Mouse (Mus musculus) MEL (cell line): ENCODE measurements around the gene Actl11. TPM values are rescaled to one million over a fixed set of nuclear protein-coding genes. Genes with fewer than 3 reads are reported as not detected.

ENCODE experiments used
- DNase-seq: peaks from one replicate; pipeline ENCODE4 v3.0.0; 2011; ENCODE audit warnings: low read depth, low spot score
- H3K27ac ChIP-seq: 2 replicates; pipeline ENCODE4 v1.5.1; 2012; ENCODE audit warnings: low read depth, mild to moderate bottlenecking, control low read depth, low read length, moderate library complexity; ENCODE audit not compliant: control insufficient read depth
- H3K27me3 ChIP-seq, 2 experiments: fragments of 150-350 bp in 1 of 2; sonication (generic) in 1 of 2; 2 replicates each; pipeline ENCODE4 v1.6.1; 2012; ENCODE audit warnings: low read length in 2 of 2, mild to moderate bottlenecking in 2 of 2, improper control_type of control experiment in 1 of 2, moderate library complexity in 1 of 2; ENCODE audit not compliant: insufficient read depth in 2 of 2, control insufficient read depth in 1 of 2
- H3K36me3 ChIP-seq, 2 experiments: 2 replicates each; pipeline ENCODE4 v1.6.1; 2012 to 2014; ENCODE audit warnings: low read length in 2 of 2, improper control_type of control experiment in 1 of 2, inconsistent platforms in 1 of 2, mild to moderate bottlenecking in 1 of 2; ENCODE audit not compliant: insufficient read depth in 2 of 2, control insufficient read depth in 1 of 2
- H3K4me1 ChIP-seq, 2 experiments: fragments of 150-350 bp in 1 of 2; sonication (generic) in 1 of 2; 2 replicates each; pipeline ENCODE4 v1.6.1; 2012; ENCODE audit warnings: low read length in 2 of 2, improper control_type of control experiment in 1 of 2, mild to moderate bottlenecking in 1 of 2; ENCODE audit not compliant: insufficient read depth in 2 of 2, control insufficient read depth in 1 of 2
- H3K4me3 ChIP-seq, 2 experiments: fragments of 150-350 bp in 1 of 2; sonication (generic) in 1 of 2; 2 replicates each; pipeline ENCODE4 v1.5.1; 2012; ENCODE audit warnings: low read depth in 2 of 2, low read length in 2 of 2, mild to moderate bottlenecking in 2 of 2, moderate library complexity in 2 of 2, control low read depth in 1 of 2, improper control_type of control experiment in 1 of 2; ENCODE audit not compliant: control insufficient read depth in 1 of 2, insufficient read depth in 1 of 2
- H3K79me2 ChIP-seq: 2 replicates; pipeline ENCODE4 v1.6.1; 2012; ENCODE audit warnings: mild to moderate bottlenecking, low read length, moderate library complexity; ENCODE audit not compliant: control insufficient read depth, poor library complexity, insufficient read depth
- H3K9ac ChIP-seq: 2 replicates; pipeline ENCODE4 v1.6.1; 2012; ENCODE audit warnings: low read depth, mild to moderate bottlenecking, control low read depth, low read length, moderate library complexity; ENCODE audit not compliant: control insufficient read depth, poor library complexity, severe bottlenecking
- H3K9me3 ChIP-seq: fragments of 150-350 bp; sonication (generic); replicated peaks from 2 replicates; pipeline ENCODE4 v1.6.1; 2012; ENCODE audit warnings: mild to moderate bottlenecking, low read length, improper control_type of control experiment, moderate library complexity; ENCODE audit not compliant: insufficient read depth
- BHLHE40 ChIP-seq: IDR thresholded peaks from 2 replicates; pipeline ENCODE4 v1.6.1; 2012; ENCODE audit warnings: low read depth, mild to moderate bottlenecking, inconsistent platforms, low read length, improper control_type of control experiment, borderline replicate concordance
- CHD1 ChIP-seq: IDR thresholded peaks from 2 replicates; pipeline ENCODE4 v1.6.1; 2012; ENCODE audit warnings: low read depth, mild to moderate bottlenecking, inconsistent platforms, low read length, improper control_type of control experiment
- CHD2 ChIP-seq: IDR thresholded peaks from 2 replicates; pipeline ENCODE4 v1.6.1; 2011; ENCODE audit warnings: low read length, improper control_type of control experiment
- CTCF ChIP-seq, 3 experiments: IDR thresholded peaks in 2 of 3; conservative IDR thresholded peaks in 1 of 3; 2 replicates each; pipeline ENCODE4 v1.5.1; 2011 to 2012; ENCODE audit warnings: low read length in 3 of 3, low read depth in 2 of 3, mild to moderate bottlenecking in 2 of 3, improper control_type of control experiment in 1 of 3, inconsistent platforms in 1 of 3, mixed read lengths in 1 of 3, moderate library complexity in 1 of 3; ENCODE audit not compliant: control insufficient read depth in 1 of 3, insufficient read depth in 1 of 3, poor library complexity in 1 of 3, severe bottlenecking in 1 of 3
- E2F4 ChIP-seq: IDR thresholded peaks from 2 replicates; pipeline ENCODE4 v1.6.1; 2011; ENCODE audit warnings: low read depth, low read length, improper control_type of control experiment, borderline replicate concordance
- ELF1 ChIP-seq: IDR thresholded peaks from 2 replicates; pipeline ENCODE4 v1.6.1; 2014; ENCODE audit warnings: low read depth, mild to moderate bottlenecking, inconsistent platforms, low read length, improper control_type of control experiment, moderate library complexity
- EP300 ChIP-seq, 2 experiments: IDR thresholded peaks; 2 replicates each; pipeline ENCODE4 v1.6.1; 2011; ENCODE audit warnings: improper control_type of control experiment in 2 of 2, low read length in 2 of 2, low read depth in 1 of 2, mild to moderate bottlenecking in 1 of 2
- ETS1 ChIP-seq: IDR thresholded peaks from 2 replicates; pipeline ENCODE4 v1.6.1; 2012; ENCODE audit warnings: low read depth, mild to moderate bottlenecking, inconsistent platforms, low read length, improper control_type of control experiment, moderate library complexity
- GABPA ChIP-seq: IDR thresholded peaks from 2 replicates; pipeline ENCODE4 v1.6.1; 2012; ENCODE audit warnings: low read depth, mild to moderate bottlenecking, inconsistent platforms, low read length, improper control_type of control experiment, moderate library complexity
- HCFC1 ChIP-seq: IDR thresholded peaks from 2 replicates; pipeline ENCODE4 v1.6.1; 2012; ENCODE audit warnings: low read depth, mild to moderate bottlenecking, inconsistent platforms, low read length, improper control_type of control experiment, moderate library complexity
- JUND ChIP-seq: IDR thresholded peaks from 2 replicates; pipeline ENCODE4 v1.6.1; 2011; ENCODE audit warnings: low read depth, mild to moderate bottlenecking, improper control_type of control experiment, low read length
- KAT2A ChIP-seq: conservative IDR thresholded peaks from 2 replicates; pipeline ENCODE4 v1.6.1; 2012; ENCODE audit warnings: low read depth, low read length, improper control_type of control experiment, inconsistent platforms
- MAFK ChIP-seq: IDR thresholded peaks from 2 replicates; pipeline ENCODE4 v1.6.1; 2011; ENCODE audit warnings: low read depth, mild to moderate bottlenecking, low read length, improper control_type of control experiment, borderline replicate concordance
- MAX ChIP-seq: IDR thresholded peaks from 2 replicates; pipeline ENCODE4 v1.6.1; 2011; ENCODE audit warnings: low read length, improper control_type of control experiment
- MAZ ChIP-seq: IDR thresholded peaks from 2 replicates; pipeline ENCODE4 v1.6.1; 2012; ENCODE audit warnings: low read depth, mild to moderate bottlenecking, inconsistent platforms, low read length, improper control_type of control experiment
- MXI1 ChIP-seq: IDR thresholded peaks from 2 replicates; pipeline ENCODE4 v1.6.1; 2011; ENCODE audit warnings: mild to moderate bottlenecking, low read depth, low read length, improper control_type of control experiment
- MYB ChIP-seq: IDR thresholded peaks from 2 replicates; pipeline ENCODE4 v1.6.1; 2011; ENCODE audit warnings: mild to moderate bottlenecking, low read depth, low read length, improper control_type of control experiment
- MYC ChIP-seq: IDR thresholded peaks from 2 replicates; pipeline ENCODE4 v1.6.1; 2011; ENCODE audit warnings: low read depth, mild to moderate bottlenecking, low read length, improper control_type of control experiment, moderate library complexity
- NELFE ChIP-seq: IDR thresholded peaks from 2 replicates; pipeline ENCODE4 v1.6.1; 2011; ENCODE audit warnings: low read depth, low read length, improper control_type of control experiment
- NRF1 ChIP-seq: IDR thresholded peaks from 2 replicates; pipeline ENCODE4 v1.6.1; 2014; ENCODE audit warnings: low read depth, mild to moderate bottlenecking, inconsistent platforms, low read length, improper control_type of control experiment, moderate library complexity; ENCODE audit not compliant: poor library complexity, insufficient read depth, severe bottlenecking
- POLR2A ChIP-seq, 2 experiments: IDR thresholded peaks; 2 replicates each; pipeline ENCODE4 v1.6.1; 2011 to 2012; ENCODE audit warnings: low read length in 2 of 2, mild to moderate bottlenecking in 2 of 2, control low read depth in 1 of 2, improper control_type of control experiment in 1 of 2, low read depth in 1 of 2, moderate library complexity in 1 of 2; ENCODE audit not compliant: control insufficient read depth in 1 of 2, insufficient read depth in 1 of 2, poor library complexity in 1 of 2
- POLR2AphosphoS2 ChIP-seq: IDR thresholded peaks from 2 replicates; pipeline ENCODE4 v1.6.1; 2011; ENCODE audit warnings: low read length, improper control_type of control experiment
- POLR2AphosphoS5 ChIP-seq: IDR thresholded peaks from 2 replicates; pipeline ENCODE4 v1.6.1; 2012; ENCODE audit warnings: low read depth, borderline replicate concordance, mild to moderate bottlenecking, inconsistent platforms, low read length, moderate library complexity, mixed read lengths
- RAD21 ChIP-seq: IDR thresholded peaks from 2 replicates; pipeline ENCODE4 v1.6.1; 2011; ENCODE audit warnings: mild to moderate bottlenecking, low read depth, low read length, improper control_type of control experiment
- RCOR1 ChIP-seq: IDR thresholded peaks from 2 replicates; pipeline ENCODE4 v1.6.1; 2012; ENCODE audit warnings: low read depth, mild to moderate bottlenecking, inconsistent platforms, low read length, improper control_type of control experiment
- SIN3A ChIP-seq: IDR thresholded peaks from 2 replicates; pipeline ENCODE4 v1.6.1; 2012; ENCODE audit warnings: low read length, improper control_type of control experiment, inconsistent platforms
- SMC3 ChIP-seq: IDR thresholded peaks from 2 replicates; pipeline ENCODE4 v1.6.1; 2011; ENCODE audit warnings: low read depth, low read length, improper control_type of control experiment
- TAL1 ChIP-seq: IDR thresholded peaks from 2 replicates; pipeline ENCODE4 v1.6.1; 2012; ENCODE audit warnings: mild to moderate bottlenecking, inconsistent platforms, low read length, moderate library complexity, mixed read lengths
- TCF12 ChIP-seq: IDR thresholded peaks from 2 replicates; pipeline ENCODE4 v1.6.1; 2014; ENCODE audit warnings: low read depth, mild to moderate bottlenecking, inconsistent platforms, low read length, improper control_type of control experiment, moderate library complexity
- UBTF ChIP-seq: IDR thresholded peaks from 2 replicates; pipeline ENCODE4 v1.6.1; 2012; ENCODE audit warnings: low read depth, mild to moderate bottlenecking, inconsistent platforms, low read length, improper control_type of control experiment, moderate library complexity, borderline replicate concordance; ENCODE audit not compliant: insufficient read depth
- USF1 ChIP-seq: IDR thresholded peaks from 2 replicates; pipeline ENCODE4 v1.6.1; 2014; ENCODE audit warnings: low read depth, mild to moderate bottlenecking, inconsistent platforms, low read length, improper control_type of control experiment, moderate library complexity
- USF2 ChIP-seq, 2 experiments: IDR thresholded peaks; 2 replicates each; pipeline ENCODE4 v1.6.1; 2011 to 2012; ENCODE audit warnings: improper control_type of control experiment in 2 of 2, low read length in 2 of 2, borderline replicate concordance in 1 of 2, inconsistent platforms in 1 of 2, low read depth in 1 of 2, mild to moderate bottlenecking in 1 of 2; ENCODE audit not compliant: insufficient read depth in 1 of 2
- ZC3H11A ChIP-seq: IDR thresholded peaks from 2 replicates; pipeline ENCODE4 v1.6.1; 2012; ENCODE audit warnings: low read depth, mild to moderate bottlenecking, inconsistent platforms, low read length, improper control_type of control experiment
- ZMIZ1 ChIP-seq: IDR thresholded peaks from 2 replicates; pipeline ENCODE4 v1.6.1; 2012; ENCODE audit warnings: low read depth, mild to moderate bottlenecking, inconsistent platforms, low read length, improper control_type of control experiment, moderate library complexity
- ZNF384 ChIP-seq: IDR thresholded peaks from 2 replicates; pipeline ENCODE4 v1.6.1; 2012; ENCODE audit warnings: low read depth, mild to moderate bottlenecking, inconsistent platforms, low read length, improper control_type of control experiment
- polyA plus RNA-seq, 2 experiments: library from polyadenylated mRNA; stranded (reverse) in 1 of 2; unstranded in 1 of 2; fragments of >175 nt in 1 of 2; fragments of >200 nt in 1 of 2; gene quantifications; 2 replicates each; pipeline versions ENCODE4 v1.2.1 to v1.2.4; 2012; ENCODE audit warnings: low replicate concordance in 2 of 2, low read depth in 1 of 2; ENCODE audit not compliant: insufficient read length in 2 of 2, insufficient read depth in 1 of 2, missing spikeins in 1 of 2
- total RNA-seq: library from RNA; depleted of rRNA; stranded (reverse); fragments of 300-350 nt; gene quantifications from 2 replicates; pipeline ENCODE4 v1.2.3, GENCODE M21; 2012

Gene Actl11
- total and polyA plus RNA-seq, 3 experiments = not detected

GRCm38 (mm10) chr9:107891023-107891422 is 37.2 kb upstream of the Actl11 start:
- H3K9ac ChIP-seq = no peak overlapping the region
- TF ChIP-seq MXI1 (no peak), HCFC1 (peak; percentile 10; the same call in 1 of the 2 replicates), MYC (no peak), TAL1 (no peak), MAZ (no peak), E2F4 (no peak), USF2 (IDR thresholded peaks at IDR 0.05; ENCODE audit: borderline replicate concordance in 1 of 2, insufficient read depth in 1 of 2, low read depth in 1 of 2, low read length in 2 of 2) (no peak), POLR2A (IDR thresholded peaks at IDR 0.05; ENCODE audit: control insufficient read depth in 1 of 2, insufficient read depth in 1 of 2, low read depth in 1 of 2, low read length in 2 of 2, poor library complexity in 1 of 2) (no peak), NRF1 (no peak), USF1 (no peak), MYB (no peak), NELFE (no peak), SIN3A (no peak), SMC3 (peak; percentile 56), MAX (no peak), BHLHE40 (no peak), RCOR1 (no peak), ETS1 (no peak), CTCF (IDR thresholded peaks at IDR 0.05 in 2 of 3, conservative IDR thresholded peaks at IDR 0.05 in 1 of 3; ENCODE audit: control insufficient read depth in 1 of 3, insufficient read depth in 1 of 3, low read depth in 2 of 3, low read length in 3 of 3, poor library complexity in 1 of 3, severe bottlenecking in 1 of 3) (peak; percentile 64 to 82 (median 67)), GABPA (no peak), TCF12 (no peak), UBTF (no peak), RAD21 (peak; percentile 42), CHD1 (no peak), EP300 (IDR thresholded peaks at IDR 0.05; ENCODE audit: low read depth in 1 of 2, low read length in 2 of 2) (no peak), POLR2AphosphoS2 (no peak), ZMIZ1 (no peak), ZC3H11A (no peak), POLR2AphosphoS5 (no peak), JUND (no peak), CHD2 (no peak), MAFK (no peak), ZNF384 (no peak), KAT2A (no peak), ELF1 (no peak)
- TF ChIP-seq, all 39 proteins: peak for 4
- DNase-seq = peak; percentile 69
- Histone ChIP-seq H3K79me2 (no peaks in the 10 kb centered on the region; the same call in 1 of the 2 replicates), H3K9me3 (no peaks in the 10 kb centered on the region), H3K27me3 (no peaks in the 10 kb centered on the region; a peak in 1 of 4 replicates), H3K27ac (no peak overlapping the region), H3K4me1 (no peaks in the 10 kb centered on the region), H3K4me3 (no peak overlapping the region), H3K36me3 (no peaks in the 10 kb centered on the region; a peak in 1 of 4 replicates)
